Mouse (Mus musculus) embryonic fibroblast, embryonic 13.5 days (primary cell): Measurements from ENCODE around the gene Rlim. TPM values are rescaled to one million over a fixed set of nuclear protein-coding genes. Genes with fewer than 3 reads are reported as not detected.

Experiments
- H3K27ac ChIP-seq: 2 replicates; pipeline ENCODE4 v1.5.1; 2012; ENCODE audit warnings: low read length, control low read depth, inconsistent platforms; ENCODE audit not compliant: insufficient read depth
- H3K4me1 ChIP-seq: 2 replicates; pipeline ENCODE4 v1.6.1; 2011; ENCODE audit warnings: low read length; ENCODE audit not compliant: control insufficient read depth, insufficient read depth
- H3K4me3 ChIP-seq: 2 replicates; pipeline ENCODE4 v1.5.1; 2011; ENCODE audit warnings: mild to moderate bottlenecking, control low read depth, low read length; ENCODE audit not compliant: insufficient read depth
- CTCF ChIP-seq: IDR thresholded peaks from 2 replicates; pipeline ENCODE4 v1.5.1; 2011; ENCODE audit warnings: mild to moderate bottlenecking, control low read depth, low read length, moderate library complexity, borderline replicate concordance; ENCODE audit not compliant: insufficient read depth
- POLR2A ChIP-seq: IDR thresholded peaks from 2 replicates; pipeline ENCODE4 v1.6.1; 2011; ENCODE audit warnings: low read depth, mild to moderate bottlenecking, control low read depth, low read length, moderate library complexity
- polyA plus RNA-seq: library from polyadenylated mRNA; stranded (reverse); fragments of >200 nt; gene quantifications from 2 replicates; pipeline ENCODE4 v1.2.4, GENCODE M21; 2011; ENCODE audit warnings: low read depth; ENCODE audit not compliant: missing spikeins, insufficient read length

Rlim gene
- 87.8 and 90.1 TPM in 2 replicates for polyA plus RNA-seq

DNA sequence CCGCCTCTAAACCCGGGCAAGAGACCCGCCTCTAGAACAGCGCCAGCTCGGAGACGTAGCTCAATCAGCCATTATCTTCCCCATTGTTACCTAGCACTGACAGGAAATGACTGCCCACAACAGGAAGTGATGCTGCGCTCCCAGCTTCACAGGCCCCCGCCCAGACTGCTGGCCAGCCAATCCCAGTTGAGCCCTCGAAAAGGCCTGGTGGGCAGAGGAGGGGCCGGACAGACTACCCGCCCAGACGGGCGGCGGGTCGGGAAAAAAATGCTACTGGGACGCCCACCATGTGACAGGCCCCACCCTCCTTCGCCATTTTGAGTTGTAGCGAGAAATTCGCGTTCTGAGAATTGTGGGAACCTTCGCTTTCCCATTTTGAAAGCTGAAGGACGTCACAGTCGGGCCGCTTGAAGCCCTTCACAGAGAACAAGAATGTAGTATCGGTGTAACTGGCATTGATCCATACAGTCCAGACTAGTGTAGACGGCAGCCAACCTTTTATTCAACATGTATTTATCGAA lies at the start of gene Rlim:
Gene Rlim (minus strand): TSS at position 116 of the 521 bp plus-strand sequence.
- TF ChIP-seq POLR2A (peak; percentile 69; the same call in 1 of the 2 replicates), CTCF (no peak)
- peak within 1 kb of the TSS; percentile 75 for H3K4me3 ChIP-seq

DNA sequence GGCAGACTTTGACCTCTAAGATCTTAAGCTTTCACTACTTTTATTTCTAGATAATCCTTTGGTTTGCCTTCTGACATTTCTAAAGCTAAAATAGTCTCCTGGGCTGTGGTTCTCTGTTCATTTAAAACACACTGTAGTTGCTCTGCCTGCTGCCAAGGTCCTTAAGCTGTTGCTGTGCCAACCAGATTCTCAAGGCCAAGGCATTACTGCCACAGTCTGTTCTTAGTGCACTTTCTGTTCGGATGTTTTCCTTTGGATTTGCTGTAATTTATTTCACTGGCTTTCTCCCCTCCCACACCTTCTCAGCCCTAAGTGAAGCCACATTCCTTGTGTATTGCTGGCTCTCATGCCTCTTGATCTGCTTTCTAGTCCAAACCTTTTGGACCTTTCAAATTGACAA lies 36.1 kb upstream of the Rlim start:
- Histone ChIP-seq H3K4me3 (no peak overlapping the region), H3K27ac (no peak overlapping the region)
- TF ChIP-seq POLR2A (no peak), CTCF (no peak)

More for the DNA sequence above, at the start of gene Rlim:
- Histone ChIP-seq H3K27ac (peak within 1 kb of the TSS; percentile 84), H3K4me1 (no peaks in the 10 kb centered on the region)

DNA sequence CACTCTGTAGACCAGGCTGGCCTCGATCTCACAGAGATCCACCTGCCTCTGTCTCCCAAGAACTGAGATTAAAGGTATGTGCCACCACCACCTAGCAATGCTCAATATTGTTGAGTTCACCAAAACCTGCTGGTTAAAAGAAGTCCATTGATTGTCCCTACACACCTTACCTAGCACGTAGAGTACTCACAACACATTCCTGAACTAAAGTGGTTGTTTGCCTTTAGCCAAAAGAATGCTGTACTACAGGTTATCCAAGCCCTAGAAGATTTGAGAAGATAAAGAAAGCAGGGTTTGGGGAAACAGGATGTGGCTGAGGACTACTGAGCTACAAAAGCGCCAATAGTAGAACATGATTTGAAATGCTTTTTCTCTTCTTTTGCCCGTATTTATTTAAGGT lies 34.0 kb upstream of the Rlim start:
- TF ChIP-seq POLR2A = no peak
- TF ChIP-seq CTCF = no peak
- no peak overlapping the region for H3K4me3 ChIP-seq
- no peaks in the 10 kb centered on the region; the same call in none of the 2 replicates for H3K4me1 ChIP-seq
- H3K27ac ChIP-seq = peak overlapping the region; percentile 68; the same call in 1 of the 2 replicates

More for the DNA sequence above, 36.1 kb upstream of the Rlim start:
- no peaks in the 10 kb centered on the region; the same call in none of the 2 replicates for H3K4me1 ChIP-seq

DNA sequence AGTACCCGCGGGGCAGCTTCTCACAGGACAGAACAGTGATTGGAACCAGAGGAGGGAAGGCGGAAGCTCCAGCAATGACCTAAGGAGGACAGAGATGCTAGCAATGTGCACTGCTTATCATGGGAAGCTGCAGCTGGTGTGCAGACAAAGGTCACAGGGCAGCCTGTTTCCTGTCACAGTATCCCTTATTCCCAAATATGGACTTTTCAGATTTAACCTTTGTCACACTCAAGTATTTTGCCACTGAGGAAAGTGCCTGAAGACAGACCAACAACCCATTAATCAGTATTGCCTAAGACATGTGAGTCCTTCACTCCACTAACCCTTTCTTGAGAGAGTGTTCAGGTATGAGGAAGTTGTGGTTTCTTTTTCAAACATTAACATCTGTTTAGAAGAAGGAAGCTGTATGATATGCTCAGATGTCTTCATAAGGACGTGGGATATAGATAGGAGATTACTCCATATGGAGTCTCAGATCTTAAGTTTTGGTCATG lies 32.3 kb upstream of the Rlim start:
- Histone ChIP-seq H3K4me1 (no peaks in the 10 kb centered on the region; the same call in none of the 2 replicates), H3K4me3 (no peak overlapping the region), H3K27ac (peak overlapping the region; percentile 41; the same call in 1 of the 2 replicates)
- TF ChIP-seq POLR2A = no peak
- TF ChIP-seq CTCF = no peak

DNA sequence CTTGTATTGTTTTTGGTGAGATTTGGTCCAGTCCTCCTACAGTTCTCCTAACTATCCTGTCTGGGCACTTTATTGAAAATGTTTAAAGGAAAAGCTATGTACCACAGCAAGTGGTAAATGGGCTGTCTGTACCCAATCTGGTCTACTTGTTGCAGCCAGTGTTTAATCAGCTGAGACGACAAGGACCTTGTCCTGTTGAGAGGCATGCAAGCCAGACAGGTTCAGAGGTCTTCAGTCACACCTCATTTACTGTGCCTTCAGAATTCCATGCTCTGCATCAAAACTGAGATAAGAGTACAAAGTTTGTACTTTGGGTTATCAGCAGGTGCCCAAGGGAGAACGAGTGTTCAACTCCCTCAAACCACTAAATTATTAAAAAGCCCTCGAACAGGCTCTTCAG lies 13.7 kb upstream of the Rlim start:
- no peaks in the 10 kb centered on the region for H3K4me1 ChIP-seq
- TF ChIP-seq POLR2A (no peak), CTCF (no peak)
- no peak overlapping the region for H3K4me3 ChIP-seq
- H3K27ac ChIP-seq = no peak overlapping the region

DNA sequence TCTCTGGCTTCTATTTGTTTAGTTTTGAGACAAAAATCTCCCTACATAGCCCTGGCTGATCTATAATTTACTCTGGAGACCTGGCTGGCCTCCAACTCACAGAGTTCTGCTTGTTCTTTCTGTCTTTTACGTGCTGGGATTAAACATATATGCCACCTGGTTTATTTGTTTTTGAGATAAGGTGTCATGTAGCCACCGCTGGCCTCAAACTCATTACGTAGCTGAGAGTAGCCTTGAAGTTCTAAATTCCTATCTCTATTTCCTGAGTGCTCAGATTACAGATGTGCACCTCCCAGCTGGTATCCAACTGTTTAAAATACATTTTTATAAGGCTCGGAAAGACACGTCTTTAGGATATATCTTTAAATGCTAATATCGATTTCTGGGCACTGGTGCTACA lies 12.8 kb upstream of the Rlim start:
- Histone ChIP-seq H3K27ac (no peak overlapping the region), H3K4me1 (no peaks in the 10 kb centered on the region), H3K4me3 (no peak overlapping the region)
- TF ChIP-seq CTCF (no peak), POLR2A (no peak)

DNA sequence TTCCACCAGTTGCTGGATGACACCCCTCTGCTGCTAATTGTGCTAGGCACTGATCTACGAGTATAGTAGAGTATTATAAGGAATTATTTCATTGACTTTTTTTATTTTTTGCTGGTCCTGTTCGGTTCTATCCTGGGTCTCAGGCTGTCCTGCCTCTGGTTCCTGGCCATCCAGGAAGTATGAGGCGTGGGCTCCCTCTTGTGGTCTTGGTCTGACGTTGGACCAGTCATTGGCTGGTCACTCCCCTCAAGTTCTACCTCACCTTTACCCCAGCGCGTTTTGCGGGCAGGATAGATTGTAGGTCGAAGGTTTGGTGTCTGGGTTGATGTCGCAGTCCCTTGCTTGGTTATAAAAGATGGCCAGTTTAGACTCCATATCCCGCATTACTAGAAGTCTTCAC lies 10.6 kb upstream of the Rlim start:
- TF ChIP-seq POLR2A (no peak), CTCF (peak; percentile 42; the same call in 1 of the 2 replicates)
- Histone ChIP-seq H3K4me3 (no peak overlapping the region), H3K4me1 (no peaks in the 10 kb centered on the region), H3K27ac (no peak overlapping the region)

DNA sequence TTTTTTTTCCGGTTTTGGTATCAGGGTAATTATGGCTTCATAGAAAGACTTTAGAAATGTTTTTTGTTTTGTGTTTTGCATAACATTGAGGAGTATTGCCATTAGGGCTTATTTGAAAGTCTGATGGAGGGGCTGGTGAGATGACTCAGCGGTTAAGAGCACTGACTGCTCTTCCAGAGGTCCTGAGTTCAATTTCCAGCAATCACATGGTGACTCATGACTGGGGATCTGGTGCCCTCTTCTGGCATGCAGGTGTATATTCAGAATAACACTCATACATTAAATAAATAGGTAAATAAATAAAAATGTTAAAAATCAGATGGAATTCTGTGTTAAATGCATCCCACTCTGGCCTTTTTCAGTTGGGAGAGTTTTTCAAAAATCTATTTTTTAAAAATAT lies 9.3 kb upstream of the Rlim start:
- no peak for TF ChIP-seq CTCF
- TF ChIP-seq POLR2A = no peak
- H3K4me3 ChIP-seq = no peak overlapping the region
- no peaks in the 10 kb centered on the region for H3K4me1 ChIP-seq
- H3K27ac ChIP-seq = no peak overlapping the region

DNA sequence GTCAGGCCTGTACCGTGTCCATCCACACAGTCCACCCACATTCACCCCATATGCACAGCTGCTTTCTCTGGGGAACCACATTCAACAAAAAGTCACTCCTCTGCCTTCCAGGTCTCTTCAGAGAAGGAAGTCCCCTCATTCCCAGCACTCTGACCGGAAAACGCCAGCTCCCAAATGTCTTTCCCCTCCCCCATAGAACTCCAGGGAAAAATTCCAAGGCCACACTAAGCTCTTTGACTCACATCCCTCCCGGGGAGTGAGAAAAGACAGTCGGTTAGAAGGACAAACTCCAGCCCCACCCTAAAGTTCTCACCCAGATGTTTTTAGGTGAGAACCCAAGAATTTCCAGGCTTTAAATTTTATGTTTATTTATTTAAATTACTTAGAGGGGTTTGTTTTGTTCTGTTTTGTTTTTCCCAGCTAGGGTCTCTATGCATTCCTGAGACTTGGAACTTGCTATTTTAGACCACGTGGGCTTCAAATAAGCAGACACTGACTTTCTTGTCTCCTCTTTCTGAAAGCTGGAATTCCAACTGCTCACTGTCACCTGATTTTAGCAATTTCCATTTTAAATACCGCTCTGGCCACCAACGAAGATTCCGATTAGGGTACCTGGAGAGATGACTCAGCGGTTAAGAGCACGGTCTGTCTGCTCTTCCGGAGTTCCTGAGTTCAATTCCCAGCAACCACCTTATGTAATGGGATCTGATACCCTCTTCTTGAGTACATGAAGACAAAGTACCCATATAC lies 6.3 kb upstream of the Rlim start:
- Histone ChIP-seq H3K4me1 (no peaks in the 10 kb centered on the region), H3K27ac (peak overlapping the region; percentile 61; the same call in 1 of the 2 replicates), H3K4me3 (no peak overlapping the region)
- TF ChIP-seq POLR2A (no peak), CTCF (no peak)

DNA sequence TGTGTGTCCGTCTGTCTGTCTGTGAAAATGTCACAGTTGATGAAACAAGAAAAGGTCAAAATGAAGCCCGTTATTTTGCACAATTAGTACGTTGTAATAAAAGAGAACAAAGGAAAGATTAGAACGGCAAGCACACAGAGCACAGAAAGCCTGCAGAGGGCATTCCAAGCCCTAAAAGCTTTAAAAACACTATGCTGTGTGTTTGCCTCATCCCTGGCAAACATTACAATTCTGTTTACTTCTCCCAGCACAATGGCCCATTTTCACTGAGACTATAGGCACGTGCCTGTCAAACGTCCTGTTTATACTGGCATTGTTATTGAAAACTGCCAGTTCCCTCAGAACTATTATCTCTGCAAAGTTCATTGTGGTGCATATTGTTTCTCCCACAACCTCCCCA lies 5.1 kb upstream of the Rlim start:
- Histone ChIP-seq H3K4me3 (no peak overlapping the region), H3K27ac (no peak overlapping the region), H3K4me1 (no peaks in the 10 kb centered on the region)
- no peak for TF ChIP-seq CTCF
- TF ChIP-seq POLR2A = no peak

DNA sequence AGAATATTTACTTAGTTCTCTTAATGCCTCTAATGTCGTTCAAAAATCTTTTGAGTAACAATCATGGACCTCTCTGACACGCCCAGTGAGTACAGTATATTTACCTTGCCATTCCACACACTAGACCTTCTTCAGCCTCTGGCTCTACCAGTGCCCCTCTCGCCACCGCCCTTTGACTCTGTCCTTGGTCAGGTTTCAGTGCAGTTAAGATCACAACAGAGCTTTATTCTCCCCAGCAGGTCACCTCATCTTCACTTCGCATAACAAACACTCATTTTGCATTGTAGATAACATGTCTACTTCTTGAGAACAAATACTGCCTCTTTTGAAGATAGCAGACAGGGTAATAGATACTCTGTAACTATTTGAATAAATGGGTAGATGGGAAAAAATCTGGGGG lies 3.9 kb upstream of the Rlim start:
- TF ChIP-seq POLR2A (no peak), CTCF (no peak)
- Histone ChIP-seq H3K27ac (no peak overlapping the region), H3K4me3 (no peak overlapping the region), H3K4me1 (no peaks in the 10 kb centered on the region)
